Mouse (Mus musculus): ENCODE data around the gene Ccdc173. TPM values are rescaled to one million over a fixed set of nuclear protein-coding genes. Genes with fewer than 3 reads are reported as not detected.

The Ccdc173 gene
- polyA plus RNA-seq (2014; fragmentation: Nextera tagmentation; extraction: Ambion mirVana), result 2.0 and 2.5 TPM in 2 replicates

DNA sequence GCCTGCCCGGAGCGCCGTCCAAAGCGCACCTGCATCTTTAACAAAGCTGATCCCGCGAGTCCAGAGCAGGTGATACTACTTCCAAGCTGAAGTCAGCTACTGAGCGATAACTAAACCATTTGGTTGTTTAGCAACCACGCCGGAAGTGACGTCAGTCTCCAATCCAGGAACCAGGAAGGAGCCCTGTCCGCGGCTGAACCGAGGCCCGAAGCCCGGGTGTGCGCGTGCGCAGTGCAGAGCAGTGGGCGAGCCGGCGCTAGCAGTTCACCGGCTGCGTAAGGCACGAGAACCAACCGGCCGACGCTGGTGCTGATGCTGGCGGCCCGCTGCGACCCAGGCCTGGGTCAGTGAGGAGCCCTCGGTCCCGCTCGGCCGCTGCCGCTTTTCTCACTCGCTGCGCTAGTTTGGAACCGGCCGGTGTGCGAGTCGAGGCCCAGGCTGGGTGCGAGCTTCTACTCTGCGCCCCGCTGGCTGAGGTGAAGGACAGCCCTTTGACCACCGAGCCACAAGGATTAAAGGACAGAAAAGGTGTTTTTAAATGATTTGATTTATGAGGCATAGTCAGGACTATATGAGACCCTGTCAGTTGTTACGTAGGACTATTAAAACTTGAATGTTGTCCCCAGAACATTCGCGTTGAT is at the start of gene Ccdc173, which contains the start of gene Phospho2:
Gene Ccdc173, minus strand, starts transcription at position 147 of the 641 bp plus-strand sequence.
Gene Phospho2, plus strand, starts transcription at position 195 of the 641 bp plus-strand sequence.
- peak within 1 kb of the TSS; percentile 67 for H3K9ac ChIP-seq
- ATAC-seq (ENCODE audit: insufficient read depth) (peak; percentile 96), DNase-seq (peak; percentile 99)
- peak within 1 kb of the TSS; percentile 67 for H3K4me3 ChIP-seq (ENCODE audit: low read depth, low read length)
- peak within 1 kb of the TSS; percentile 89 for H3K4me2 ChIP-seq
- peaks cover 18% of the 10 kb centered on the region for H3K36me3 ChIP-seq (ENCODE audit: insufficient read depth)
- H3K27ac ChIP-seq (ENCODE audit: low read depth), result peak within 1 kb of the TSS; percentile 80
- no peaks in the 10 kb centered on the region for H3K4me1 ChIP-seq (ENCODE audit: insufficient read depth)
- TF ChIP-seq CTCF (IDR thresholded peaks at IDR 0.05; ENCODE audit: low read depth), result no peak
- no peaks in the 10 kb centered on the region for H3K9me3 ChIP-seq (ENCODE audit: low read depth, low read length)
- no peaks in the 10 kb centered on the region for H3K27me3 ChIP-seq (ENCODE audit: insufficient read depth, low read length)
- WGBS, result 1% methylated on average over 48 of the region's 48 CpGs

DNA sequence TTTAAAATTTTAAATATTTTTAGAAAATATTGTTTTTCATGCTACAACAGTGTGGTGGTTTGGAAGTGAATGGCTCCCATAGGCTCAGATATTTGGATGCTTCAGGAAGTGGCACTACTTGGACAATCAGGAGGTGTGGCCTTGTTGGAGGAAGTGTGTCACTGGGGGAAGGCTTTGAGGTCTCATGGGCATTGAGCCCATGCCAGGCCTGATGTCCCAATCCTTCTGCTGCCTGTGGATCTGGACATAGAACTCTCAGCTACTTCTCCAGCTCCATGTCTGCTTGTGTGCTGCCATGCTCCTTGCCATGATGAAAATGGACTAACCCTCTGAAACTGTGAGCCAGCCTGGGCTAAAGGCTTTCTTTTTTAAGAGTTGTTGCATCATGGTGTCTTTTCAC is 49.3 kb upstream of the Ccdc173 start:
- H3K36me3 ChIP-seq (ENCODE audit: insufficient read depth), result peaks cover 33% of the 10 kb centered on the region
- no peak overlapping the region for H3K27ac ChIP-seq (ENCODE audit: low read depth)
- no peak for TF ChIP-seq CTCF (IDR thresholded peaks at IDR 0.05; ENCODE audit: low read depth)
- DNase-seq (no peak), ATAC-seq (ENCODE audit: insufficient read depth) (no peak)
- no peaks in the 10 kb centered on the region for H3K4me1 ChIP-seq (ENCODE audit: insufficient read depth)
- no peak overlapping the region for H3K4me3 ChIP-seq (ENCODE audit: low read depth, low read length)
- H3K9me3 ChIP-seq (ENCODE audit: low read depth, low read length), result no peaks in the 10 kb centered on the region
- no peaks in the 10 kb centered on the region for H3K27me3 ChIP-seq (ENCODE audit: insufficient read depth, low read length)
- no peak overlapping the region for H3K4me2 ChIP-seq
- no peak overlapping the region for H3K9ac ChIP-seq

DNA sequence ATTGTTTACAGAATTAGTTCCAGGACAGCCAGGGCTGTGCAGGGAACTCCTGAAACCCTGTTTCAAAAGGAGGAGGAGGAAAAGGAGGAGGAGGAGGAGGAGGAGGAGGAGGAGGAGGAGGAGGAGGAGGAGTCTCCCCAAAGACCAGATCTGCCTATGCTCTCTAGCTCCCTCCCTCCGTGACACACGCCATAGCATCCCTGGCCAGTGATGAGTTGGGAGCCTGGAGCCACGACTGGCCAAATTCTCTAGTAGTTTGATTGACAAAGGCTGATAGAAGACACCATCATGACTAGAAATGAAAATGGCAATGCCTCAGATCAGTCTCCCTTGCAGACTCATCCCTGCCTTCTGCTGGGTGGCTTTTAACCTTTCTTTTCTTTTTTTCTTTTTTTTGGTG is 48.6 kb upstream of the Ccdc173 start:
- no peak for DNase-seq
- H3K27ac ChIP-seq (ENCODE audit: low read depth), result no peak overlapping the region
- H3K9me3 ChIP-seq (ENCODE audit: low read depth, low read length), result no peaks in the 10 kb centered on the region
- no peaks in the 10 kb centered on the region for H3K4me1 ChIP-seq (ENCODE audit: insufficient read depth)
- peaks cover 40% of the 10 kb centered on the region for H3K36me3 ChIP-seq (ENCODE audit: insufficient read depth)
- WGBS, result 45% methylated on average over 3 of the region's 3 CpGs
- no peak overlapping the region for H3K9ac ChIP-seq
- TF ChIP-seq CTCF (IDR thresholded peaks at IDR 0.05; ENCODE audit: low read depth), result no peak
- ATAC-seq (ENCODE audit: insufficient read depth), result no peak
- no peak overlapping the region for H3K4me3 ChIP-seq (ENCODE audit: low read depth, low read length)
- H3K4me2 ChIP-seq, result no peak overlapping the region
- no peaks in the 10 kb centered on the region for H3K27me3 ChIP-seq (ENCODE audit: insufficient read depth, low read length)

DNA sequence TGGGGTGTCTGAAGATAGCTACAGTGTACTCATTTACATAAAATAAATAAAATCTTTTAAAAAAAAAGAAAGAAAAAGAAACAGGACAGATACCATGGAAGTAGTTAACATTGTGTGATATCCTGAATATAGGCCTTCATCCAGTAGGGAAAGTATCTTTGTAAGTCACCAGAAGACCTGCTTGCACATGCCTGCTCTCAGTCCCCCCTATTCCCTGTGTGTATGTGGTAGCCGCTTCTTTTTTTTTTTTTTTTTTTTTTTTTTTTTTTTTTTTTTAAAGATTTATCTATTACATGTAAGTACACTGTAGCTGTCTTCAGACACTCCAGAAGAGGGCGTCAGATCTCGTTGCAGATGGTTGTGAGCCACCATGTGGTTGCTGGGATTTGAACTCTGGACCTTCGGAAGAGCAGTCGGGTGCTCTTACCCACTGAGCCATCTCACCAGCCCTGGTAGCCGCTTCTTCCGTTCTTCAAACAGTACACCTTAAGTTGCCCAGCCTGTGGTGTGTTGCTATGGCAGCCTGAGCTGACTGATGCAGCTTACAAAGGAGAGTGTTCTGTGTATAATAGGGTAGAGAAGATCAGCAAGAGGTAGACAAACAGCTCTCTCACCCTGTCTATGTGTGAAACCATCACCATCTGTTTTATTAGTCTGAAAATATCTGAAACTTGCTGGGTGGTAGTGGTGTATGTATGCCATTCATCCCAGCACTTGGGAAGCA is 48.0 kb upstream of the Ccdc173 start:
- ATAC-seq (ENCODE audit: insufficient read depth) (no peak), DNase-seq (no peak)
- no peaks in the 10 kb centered on the region for H3K27me3 ChIP-seq (ENCODE audit: insufficient read depth, low read length)
- no peaks in the 10 kb centered on the region for H3K4me1 ChIP-seq (ENCODE audit: insufficient read depth)
- H3K4me3 ChIP-seq (ENCODE audit: low read depth, low read length), result no peak overlapping the region
- WGBS, result 72% methylated on average over 6 of the region's 7 CpGs
- peaks cover 44% of the 10 kb centered on the region for H3K36me3 ChIP-seq (ENCODE audit: insufficient read depth)
- H3K9ac ChIP-seq, result no peak overlapping the region
- TF ChIP-seq CTCF (IDR thresholded peaks at IDR 0.05; ENCODE audit: low read depth), result no peak
- no peak overlapping the region for H3K4me2 ChIP-seq
- H3K9me3 ChIP-seq (ENCODE audit: low read depth, low read length), result no peaks in the 10 kb centered on the region
- no peak overlapping the region for H3K27ac ChIP-seq (ENCODE audit: low read depth)

GRCm38 (mm10) chr2:69830116-69830515 is 40.7 kb upstream of the Ccdc173 start:
- Histone ChIP-seq H3K36me3 (ENCODE audit: insufficient read depth) (peaks cover 66% of the 10 kb centered on the region), H3K27me3 (ENCODE audit: insufficient read depth, low read length) (no peaks in the 10 kb centered on the region), H3K27ac (ENCODE audit: low read depth) (no peak overlapping the region), H3K9me3 (ENCODE audit: low read depth, low read length) (no peaks in the 10 kb centered on the region), H3K4me2 (no peak overlapping the region), H3K4me3 (ENCODE audit: low read depth, low read length) (no peak overlapping the region), H3K9ac (no peak overlapping the region), H3K4me1 (ENCODE audit: insufficient read depth) (no peaks in the 10 kb centered on the region)
- TF ChIP-seq CTCF (IDR thresholded peaks at IDR 0.05; ENCODE audit: low read depth), result no peak
- WGBS, result 84% methylated on average over 8 of the region's 8 CpGs
- no peak for DNase-seq
- no peak for ATAC-seq (ENCODE audit: insufficient read depth)

DNA sequence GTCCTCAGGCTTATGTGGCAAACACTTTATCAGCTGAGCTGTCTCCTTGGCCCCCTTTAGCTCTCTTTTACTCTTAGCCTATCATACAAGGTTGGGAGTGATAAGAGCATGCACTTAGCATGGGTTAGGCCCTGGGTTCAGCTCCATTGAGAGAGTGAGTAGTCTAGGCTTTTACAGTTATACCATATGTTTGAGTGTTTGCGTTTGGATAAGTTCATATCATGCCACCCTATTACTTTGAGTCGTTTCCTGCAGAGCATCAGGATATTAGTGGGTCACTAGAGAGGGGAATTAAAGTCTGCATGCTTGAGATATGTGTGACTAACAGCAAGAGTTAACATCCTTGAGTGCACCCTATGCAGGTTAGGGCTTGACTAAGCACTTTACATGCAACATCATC is 40.3 kb upstream of the Ccdc173 start:
- WGBS, result 70% methylated on average over 2 of the region's 2 CpGs
- Histone ChIP-seq H3K4me1 (ENCODE audit: insufficient read depth) (no peaks in the 10 kb centered on the region), H3K27ac (ENCODE audit: low read depth) (no peak overlapping the region), H3K4me2 (no peak overlapping the region), H3K9me3 (ENCODE audit: low read depth, low read length) (no peaks in the 10 kb centered on the region), H3K9ac (no peak overlapping the region), H3K36me3 (ENCODE audit: insufficient read depth) (peaks cover 67% of the 10 kb centered on the region), H3K27me3 (ENCODE audit: insufficient read depth, low read length) (no peaks in the 10 kb centered on the region), H3K4me3 (ENCODE audit: low read depth, low read length) (no peak overlapping the region)
- TF ChIP-seq CTCF (IDR thresholded peaks at IDR 0.05; ENCODE audit: low read depth), result no peak
- ATAC-seq (ENCODE audit: insufficient read depth), result no peak
- no peak for DNase-seq

- no peaks in the 10 kb centered on the region for H3K4me1 ChIP-seq (ENCODE audit: insufficient read depth)
- H3K27ac ChIP-seq (ENCODE audit: low read depth), result no peak overlapping the region
- no peak overlapping the region for H3K9ac ChIP-seq
- H3K36me3 ChIP-seq (ENCODE audit: insufficient read depth), result peaks cover 57% of the 10 kb centered on the region
- 22% methylated on average over 7 of the region's 7 CpGs for WGBS
- no peaks in the 10 kb centered on the region for H3K9me3 ChIP-seq (ENCODE audit: low read depth, low read length)
- H3K4me3 ChIP-seq (ENCODE audit: low read depth, low read length), result no peak overlapping the region
- DNase-seq (no peak), ATAC-seq (ENCODE audit: insufficient read depth) (no peak)
- TF ChIP-seq CTCF (IDR thresholded peaks at IDR 0.05; ENCODE audit: low read depth), result no peak
- H3K27me3 ChIP-seq (ENCODE audit: insufficient read depth, low read length), result no peaks in the 10 kb centered on the region
- no peak overlapping the region for H3K4me2 ChIP-seq
Observed at GRCm38 (mm10) chr2:69828031-69828430, 38.7 kb upstream of the Ccdc173 start.

Measured in lung, embryonic 14.5 days (tissue).